Mouse (Mus musculus): ENCODE data around the gene Lig1. TPM values are rescaled to one million over a fixed set of nuclear protein-coding genes. Genes with fewer than 3 reads are reported as not detected.

The Lig1 gene
- total RNA-seq, 2 experiments from 2014 or later: 7.7 to 9.9 TPM

DNA sequence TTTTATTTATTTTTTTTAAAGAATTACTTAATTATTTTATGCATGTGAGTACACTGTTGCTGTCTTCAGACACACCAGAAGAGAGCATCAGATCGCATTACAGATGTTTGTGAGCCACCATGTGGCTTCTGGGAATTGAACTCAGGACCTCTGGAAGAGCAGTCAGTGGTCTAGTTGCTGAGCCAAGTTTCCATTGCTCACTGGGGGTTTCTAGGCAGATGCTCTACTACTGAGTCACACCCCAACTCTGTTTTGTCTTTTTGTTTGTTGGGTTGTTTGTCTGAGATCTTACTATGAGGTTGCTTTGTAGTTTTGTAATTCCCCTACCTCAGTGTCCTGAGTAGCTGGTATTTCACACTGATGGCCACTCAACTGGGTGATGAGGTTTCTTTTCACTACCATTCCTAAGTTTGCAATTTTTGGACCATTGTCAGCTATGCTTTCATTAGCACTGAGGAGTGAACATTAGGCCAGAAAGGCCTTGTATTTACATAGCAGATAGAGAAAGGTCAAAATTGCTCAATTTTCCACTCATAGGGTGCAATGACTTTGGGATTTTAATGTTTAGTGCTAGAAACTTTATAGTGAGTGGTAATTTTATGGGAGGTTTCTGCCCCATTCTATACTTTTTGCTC is 13.1 kb downstream of the Lig1 start:
- H3K27ac ChIP-seq: no peak overlapping the region
- DNase-seq (ENCODE audit: extremely low spot score in 1 of 2, low spot score in 2 of 2): no peak
- intact Hi-C loops (cut with DNase I): no loop called here
- H3K4me3 ChIP-seq: no peak overlapping the region
- no peak for TF ChIP-seq CTCF (IDR thresholded peaks at IDR 0.05)

DNA sequence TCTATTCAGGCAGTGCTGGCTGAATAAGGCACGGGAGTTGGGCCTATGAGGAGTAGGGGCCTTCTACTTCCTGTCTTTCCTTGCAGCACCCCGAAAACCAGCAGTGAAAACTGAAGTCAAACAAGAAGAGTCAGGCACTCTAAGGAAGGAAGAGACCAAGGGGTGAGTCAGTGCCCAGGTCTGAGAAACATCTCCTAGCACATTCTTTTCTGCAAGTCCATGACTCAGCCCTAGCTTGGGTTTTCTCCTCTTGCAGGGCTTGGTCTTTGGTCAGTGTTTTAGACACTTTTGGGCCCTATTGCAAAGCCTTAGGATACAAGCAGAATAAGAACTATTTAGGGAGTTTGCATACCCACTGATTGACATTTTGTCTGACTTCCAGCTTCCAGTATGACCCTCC is 14.3 kb downstream of the Lig1 start:
- intact Hi-C loops (cut with DNase I): no loop called here
- no peak for TF ChIP-seq CTCF (IDR thresholded peaks at IDR 0.05)
- no peak overlapping the region for H3K27ac ChIP-seq
- no peak for DNase-seq (ENCODE audit: extremely low spot score in 1 of 2, low spot score in 2 of 2)
- no peak overlapping the region for H3K4me3 ChIP-seq

DNA sequence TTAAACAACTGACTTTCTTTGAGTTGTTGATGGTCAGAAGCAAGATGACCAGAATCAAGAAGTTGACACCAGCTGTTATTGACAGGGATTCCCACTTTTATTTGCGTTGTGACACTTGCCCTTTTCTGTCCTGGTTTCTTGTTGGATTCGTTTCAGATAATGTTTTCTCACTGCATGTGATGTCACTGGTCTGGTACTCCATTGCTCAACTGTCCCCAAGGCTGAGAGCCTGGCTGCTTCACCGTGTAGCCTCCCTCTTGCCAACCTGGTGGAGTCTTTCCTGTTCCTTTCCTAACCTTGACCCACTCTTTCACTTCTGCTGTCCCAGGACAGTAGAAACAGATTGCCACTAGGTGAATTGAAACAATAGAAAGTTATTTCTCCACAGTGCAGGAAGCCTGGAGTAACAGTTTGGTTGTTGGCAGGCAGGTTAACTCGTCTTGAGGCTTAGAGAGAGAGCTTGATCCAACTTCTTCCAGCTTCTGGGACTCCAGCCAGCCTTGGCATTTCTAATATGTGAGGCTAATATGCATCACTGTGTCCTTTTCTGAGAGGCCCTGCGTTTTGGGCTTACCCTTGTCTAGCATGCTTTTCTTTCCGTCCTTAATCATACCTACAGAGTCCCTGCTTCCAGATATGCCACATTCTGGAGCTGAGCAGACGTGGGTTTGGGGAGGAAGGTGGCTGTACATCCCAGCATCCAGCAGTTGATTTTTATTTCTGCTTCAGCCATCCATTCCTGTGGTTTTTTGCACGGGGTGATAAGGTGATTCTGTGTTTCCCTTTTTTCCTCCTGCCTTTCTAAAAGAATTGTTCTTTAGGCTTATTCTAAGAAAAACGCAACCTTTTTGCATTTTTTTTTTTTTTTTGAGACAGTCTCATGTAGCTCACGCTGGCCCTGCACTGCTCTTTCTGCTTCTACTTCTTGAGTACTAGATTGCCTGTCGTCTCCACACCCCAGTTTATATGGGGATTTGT is 17.1 kb downstream of the Lig1 start:
- no peak for DNase-seq (ENCODE audit: extremely low spot score in 1 of 2, low spot score in 2 of 2)
- no peak overlapping the region for H3K27ac ChIP-seq
- intact Hi-C loops (cut with DNase I): no loop called here

DNA sequence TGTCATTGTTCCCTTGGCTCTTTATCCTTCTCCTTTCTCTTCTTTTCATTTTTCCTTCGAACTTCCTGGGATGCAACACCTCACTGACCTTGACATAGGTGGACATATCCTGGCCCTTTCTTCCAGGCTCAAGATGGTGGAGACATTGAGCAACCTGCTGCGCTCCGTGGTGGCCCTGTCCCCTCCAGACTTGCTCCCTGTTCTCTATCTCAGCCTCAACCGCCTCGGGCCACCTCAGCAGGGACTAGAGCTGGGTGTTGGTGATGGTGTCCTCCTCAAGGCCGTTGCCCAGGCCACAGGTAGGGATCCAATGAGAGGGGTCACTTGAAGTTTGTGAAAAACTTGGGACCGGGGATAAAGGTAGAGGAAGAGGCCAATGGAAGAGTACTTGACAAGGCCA is 18.2 kb downstream of the Lig1 start:
- no peak for TF ChIP-seq CTCF (IDR thresholded peaks at IDR 0.05)
- DNase-seq (ENCODE audit: extremely low spot score in 1 of 2, low spot score in 2 of 2): no peak
- Histone ChIP-seq H3K4me3 (no peak overlapping the region), H3K27ac (no peak overlapping the region)
- intact Hi-C loops (cut with DNase I): no loop called here

More for the DNA sequence above, 17.1 kb downstream of the Lig1 start:
- H3K4me3 ChIP-seq: no peak overlapping the region
- TF ChIP-seq CTCF (IDR thresholded peaks at IDR 0.05): no peak

DNA sequence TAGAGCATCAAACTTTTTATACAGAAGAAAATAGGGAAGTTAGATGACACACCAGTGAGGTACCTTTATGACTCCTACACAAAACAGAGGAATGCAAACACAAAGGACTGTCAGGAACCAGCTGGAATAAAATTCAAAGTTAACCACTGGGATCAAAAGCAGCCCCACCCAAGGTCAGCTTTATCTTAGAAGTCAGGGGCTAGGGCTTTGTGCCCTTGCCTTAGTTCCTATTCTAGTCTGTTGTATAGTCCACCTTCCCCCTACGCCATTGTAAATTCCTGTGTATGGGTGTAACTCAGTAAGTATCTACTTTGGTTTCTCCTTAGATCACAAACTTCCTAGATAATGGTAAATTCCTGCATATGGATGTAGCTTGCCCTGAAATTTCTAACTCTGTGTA is 20.6 kb downstream of the Lig1 start:
- Histone ChIP-seq H3K4me3 (no peak overlapping the region), H3K27ac (no peak overlapping the region)
- DNase-seq (ENCODE audit: extremely low spot score in 1 of 2, low spot score in 2 of 2): no peak
- intact Hi-C loops (cut with DNase I): no loop called here
- TF ChIP-seq CTCF (IDR thresholded peaks at IDR 0.05): no peak

DNA sequence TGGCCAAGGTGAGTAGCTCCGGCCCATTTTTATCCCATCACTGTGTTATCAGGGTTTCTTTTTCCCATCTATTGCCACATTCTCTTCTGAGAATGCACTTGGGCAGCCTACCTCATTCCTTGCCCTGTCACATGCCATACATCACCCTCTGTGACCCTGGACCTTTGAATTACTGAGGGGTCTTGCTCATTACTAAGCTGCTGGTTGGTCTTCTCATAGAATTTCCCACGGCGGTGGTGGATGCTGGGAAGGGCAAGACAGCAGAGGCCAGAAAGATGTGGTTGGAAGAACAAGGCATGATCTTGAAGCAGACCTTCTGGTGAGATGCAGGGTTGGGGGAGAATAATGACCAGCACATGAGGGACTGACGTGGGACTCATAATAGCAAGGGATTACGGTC is 21.7 kb downstream of the Lig1 start:
- TF ChIP-seq CTCF (IDR thresholded peaks at IDR 0.05): no peak
- Histone ChIP-seq H3K27ac (no peak overlapping the region), H3K4me3 (no peak overlapping the region)
- DNase-seq (ENCODE audit: extremely low spot score in 1 of 2, low spot score in 2 of 2): no peak
- intact Hi-C loops (cut with DNase I): no loop called here

DNA sequence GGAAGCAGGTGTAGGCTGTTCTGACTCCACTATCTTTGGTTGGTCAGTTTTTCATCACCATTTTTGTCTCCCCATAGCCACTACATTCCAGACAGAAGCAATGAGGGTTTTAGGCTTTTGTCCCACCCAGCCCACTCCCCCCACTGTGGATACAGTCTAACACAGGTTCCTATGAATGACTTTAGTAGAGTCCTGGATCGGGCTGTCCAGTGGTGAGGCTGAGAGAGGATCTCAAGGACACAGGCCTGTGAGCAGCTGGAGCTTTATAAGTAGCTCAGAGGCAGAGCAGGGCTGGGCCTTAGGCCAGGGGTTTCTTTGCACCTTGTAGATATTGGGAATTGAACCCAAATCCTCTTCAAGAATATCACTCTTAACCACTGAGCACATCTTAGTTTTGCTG is 24.6 kb downstream of the Lig1 start:
- TF ChIP-seq CTCF (IDR thresholded peaks at IDR 0.05): no peak
- no peak for DNase-seq (ENCODE audit: extremely low spot score in 1 of 2, low spot score in 2 of 2)
- intact Hi-C loops (cut with DNase I): no loop called here
- no peak overlapping the region for H3K27ac ChIP-seq
- no peak overlapping the region for H3K4me3 ChIP-seq

DNA sequence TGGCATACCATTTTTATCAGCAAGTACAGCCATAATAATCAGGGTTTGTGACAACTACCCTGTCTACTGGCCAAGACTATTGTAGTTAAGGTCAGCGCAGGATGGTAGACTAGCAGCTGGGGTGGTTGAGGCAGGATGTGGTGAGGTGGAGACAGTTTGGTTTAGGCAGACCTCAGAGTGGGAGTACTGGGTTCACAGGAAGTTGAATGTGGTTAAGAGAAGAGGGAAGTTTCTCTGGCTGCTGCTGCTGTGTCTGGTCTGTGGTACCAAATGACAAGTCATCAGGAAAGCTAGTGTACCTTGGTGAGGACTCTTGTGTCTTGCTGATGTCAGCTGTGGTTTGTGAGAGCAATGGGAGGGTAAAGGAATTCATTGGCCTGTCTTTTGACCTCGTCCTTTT is 25.7 kb downstream of the Lig1 start:
- no peak for DNase-seq (ENCODE audit: extremely low spot score in 1 of 2, low spot score in 2 of 2)

DNA sequence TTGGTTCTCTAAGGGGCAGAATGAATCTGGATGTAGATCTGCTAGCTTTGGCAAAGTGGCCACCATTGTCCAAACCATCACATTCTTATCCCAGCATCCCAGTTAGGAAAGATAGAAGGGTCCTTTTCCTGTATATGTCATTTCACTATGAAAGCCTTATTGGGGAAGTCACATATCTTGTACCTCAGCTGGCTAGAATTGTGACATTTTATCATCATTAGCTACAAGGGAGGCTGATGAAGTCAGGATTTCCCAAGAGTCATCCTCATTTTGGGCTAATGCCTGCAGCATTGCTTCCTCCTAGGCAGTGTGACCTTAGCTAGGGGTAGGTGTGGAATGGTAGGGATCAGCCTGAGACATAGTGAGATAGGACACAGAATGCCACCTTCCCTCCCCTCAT is 26.3 kb downstream of the Lig1 start:
- no peak for DNase-seq (ENCODE audit: extremely low spot score in 1 of 2, low spot score in 2 of 2)
- intact Hi-C loops (cut with DNase I): no loop called here
- no peak for TF ChIP-seq CTCF (IDR thresholded peaks at IDR 0.05)
- Histone ChIP-seq H3K27ac (no peak overlapping the region), H3K4me3 (no peak overlapping the region)

More for the DNA sequence above, 25.7 kb downstream of the Lig1 start:
- H3K4me3 ChIP-seq: no peak overlapping the region
- intact Hi-C loops (cut with DNase I): no loop called here
- TF ChIP-seq CTCF (IDR thresholded peaks at IDR 0.05): no peak
- H3K27ac ChIP-seq: no peak overlapping the region

DNA sequence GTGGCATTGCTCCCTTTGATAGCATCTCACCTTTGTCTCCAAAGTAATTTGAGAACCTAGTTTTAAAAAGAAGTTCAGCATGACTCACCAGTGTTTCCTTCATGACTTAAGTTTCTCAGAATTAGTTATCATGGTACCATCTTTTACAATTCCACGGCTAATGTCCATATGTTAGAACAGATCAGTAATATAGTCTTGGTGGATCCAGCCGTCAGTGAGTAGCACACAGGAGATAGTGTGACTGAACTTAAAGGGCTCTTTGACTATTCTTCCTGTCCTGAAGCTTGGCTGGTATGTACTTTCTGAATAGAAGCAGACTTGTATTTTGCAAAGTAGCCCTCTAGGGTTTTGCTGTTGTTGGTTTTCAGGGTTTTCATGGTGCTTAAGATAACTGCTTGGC is 32.3 kb downstream of the Lig1 start:
- no peak for DNase-seq (ENCODE audit: extremely low spot score in 1 of 2, low spot score in 2 of 2)
- intact Hi-C loops (cut with DNase I): no loop called here
- TF ChIP-seq CTCF (IDR thresholded peaks at IDR 0.05): no peak
- Histone ChIP-seq H3K27ac (no peak overlapping the region), H3K4me3 (no peak overlapping the region)

DNA sequence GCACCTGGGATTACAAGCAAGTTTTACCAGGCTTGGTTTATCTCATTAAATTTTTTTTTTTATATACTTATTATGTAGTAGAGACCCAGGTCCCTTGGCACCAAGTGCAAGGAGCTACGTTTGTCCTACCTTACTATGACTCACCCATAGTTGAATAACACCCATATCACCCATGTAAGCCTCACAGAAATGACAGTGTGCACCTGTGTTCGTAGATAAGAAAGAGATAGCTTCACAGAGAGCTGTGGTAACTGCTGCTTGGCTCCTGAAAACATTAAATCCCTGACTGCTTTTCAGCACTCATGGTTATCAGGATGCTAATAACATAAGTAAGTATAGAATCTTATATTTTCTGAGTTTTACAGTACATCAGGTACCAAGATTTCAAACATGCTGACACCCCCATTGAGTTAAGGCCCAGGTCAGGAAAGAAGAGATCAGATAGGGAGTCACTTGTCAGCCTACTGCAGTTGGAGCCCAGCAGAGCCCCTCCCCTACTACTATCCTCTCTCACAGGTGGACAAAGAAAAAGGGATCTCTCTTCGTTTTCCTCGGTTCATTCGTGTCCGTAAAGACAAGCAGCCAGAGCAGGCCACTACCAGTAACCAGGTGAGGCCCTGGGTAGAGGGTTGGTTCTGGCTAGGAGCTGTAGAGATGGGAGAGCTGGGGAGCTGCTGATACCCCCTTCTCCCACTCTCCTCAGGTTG is 33.6 kb downstream of the Lig1 start:
- intact Hi-C loops (cut with DNase I): no loop called here
- TF ChIP-seq CTCF (IDR thresholded peaks at IDR 0.05): no peak

DNA sequence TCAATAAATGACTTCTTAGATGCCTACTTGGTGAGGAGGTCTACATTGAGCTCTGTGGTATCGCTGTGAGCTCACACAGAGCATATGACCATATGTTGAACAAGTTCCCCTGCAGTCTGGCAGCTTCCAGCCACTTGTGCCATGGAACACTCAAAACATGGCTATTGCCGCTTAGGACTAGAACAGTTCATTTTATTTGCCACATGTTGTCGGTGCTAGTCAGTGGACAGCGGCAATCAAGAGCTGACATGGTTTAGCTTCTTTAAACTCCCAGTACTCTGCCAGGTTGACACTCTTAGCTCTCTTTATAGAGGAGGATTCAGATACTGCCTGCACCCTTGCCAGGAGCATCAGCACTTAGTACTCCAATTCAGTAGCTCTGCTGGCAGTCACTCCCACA is 34.3 kb downstream of the Lig1 start:
- no peak overlapping the region for H3K27ac ChIP-seq
- intact Hi-C loops (cut with DNase I): no loop called here
- no peak for TF ChIP-seq CTCF (IDR thresholded peaks at IDR 0.05)
- no peak overlapping the region for H3K4me3 ChIP-seq
- no peak for DNase-seq (ENCODE audit: extremely low spot score in 1 of 2, low spot score in 2 of 2)

More for the DNA sequence above, 33.6 kb downstream of the Lig1 start:
- Histone ChIP-seq H3K4me3 (no peak overlapping the region), H3K27ac (no peak overlapping the region)
- DNase-seq (ENCODE audit: extremely low spot score in 1 of 2, low spot score in 2 of 2): no peak
